Mouse (Mus musculus): Measurements from ENCODE around the gene Cox16. TPM values are rescaled to one million over a fixed set of nuclear protein-coding genes. Genes with fewer than 3 reads are reported as not detected.

The Cox16 gene
- polyA plus RNA-seq, 1 experiment from 2014 or later = 135 TPM

DNA sequence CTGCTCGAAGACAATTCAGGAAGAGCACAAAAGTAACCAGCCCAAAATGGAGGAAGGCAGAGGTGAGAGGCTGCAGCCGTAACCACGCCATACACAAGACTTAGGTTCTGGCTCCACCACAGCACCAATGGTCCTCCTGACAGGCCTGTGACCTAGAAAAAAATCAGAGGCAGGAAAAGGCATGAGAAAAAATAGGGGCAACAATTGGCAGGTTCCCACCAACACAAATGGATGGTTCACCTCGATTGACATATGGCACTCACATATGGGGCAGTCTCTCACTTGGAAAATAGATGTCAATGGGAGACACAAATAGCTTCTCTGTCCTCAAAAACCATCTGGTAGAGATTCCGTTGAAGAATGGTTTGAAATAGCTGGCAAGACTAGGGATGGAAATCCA, 169.0 kb downstream of the Cox16 start:
- DNase-seq (ENCODE audit: low spot score) (no peak), ATAC-seq (replicated peaks; ENCODE audit: low FRiP score) (no peak)
- H3K4me2 ChIP-seq = no peak overlapping the region
- no peak overlapping the region for H3K4me3 ChIP-seq (ENCODE audit: low read depth, low read length)
- H3K27me3 ChIP-seq (replicated peaks; ENCODE audit: control insufficient read depth, insufficient read depth, low read length) = no peaks in the 10 kb centered on the region
- WGBS = 84% methylated on average over 5 of the region's 5 CpGs
- no peak overlapping the region for H3K27ac ChIP-seq (ENCODE audit: low read depth, low read length)
- no peaks in the 10 kb centered on the region for H3K9me3 ChIP-seq (ENCODE audit: control insufficient read depth, low read length)
- no peaks in the 10 kb centered on the region for H3K36me3 ChIP-seq (ENCODE audit: control insufficient read depth, insufficient read depth, low read length)
- H3K4me1 ChIP-seq (replicated peaks; ENCODE audit: control insufficient read depth, insufficient read depth, low read length) = no peaks in the 10 kb centered on the region
- H3K9ac ChIP-seq (ENCODE audit: low read depth, low read length) = no peak overlapping the region

Other genes starting within 250 kb of the Cox16 start
- gene Slc8a3, start 151.9 kb downstream of the Cox16 start, polyA plus RNA-seq (2014; fragmentation: Nextera tagmentation; extraction: Ambion mirVana) = 0.13 and 0.30 TPM in 2 replicates
- 0.34 and 0.42 TPM in 2 replicates for gene Gm4787, start 105.7 kb downstream of the Cox16 start, polyA plus RNA-seq (2014; fragmentation: Nextera tagmentation; extraction: Ambion mirVana)
- gene Adam4, start 63.2 kb downstream of the Cox16 start, polyA plus RNA-seq (2014; fragmentation: Nextera tagmentation; extraction: Ambion mirVana) = 0.42 and 0.82 TPM in 2 replicates
- 25.8 and 31.6 TPM in 2 replicates for gene Gm20498, start 47.8 kb upstream of the Cox16 start, polyA plus RNA-seq (2014; fragmentation: Nextera tagmentation; extraction: Ambion mirVana)
- gene Synj2bp, start 47.8 kb upstream of the Cox16 start, polyA plus RNA-seq (2014; fragmentation: Nextera tagmentation; extraction: Ambion mirVana) = 33.8 and 33.9 TPM in 2 replicates
- gene Adam21, start 83.3 kb upstream of the Cox16 start, polyA plus RNA-seq (2014; fragmentation: Nextera tagmentation; extraction: Ambion mirVana) = 0.10 and 0.12 TPM in 2 replicates
- gene Med6, start 109.9 kb upstream of the Cox16 start, polyA plus RNA-seq (2014; fragmentation: Nextera tagmentation; extraction: Ambion mirVana) = 71.6 and 73.8 TPM in 2 replicates
- gene Ttc9, start 146.1 kb upstream of the Cox16 start, polyA plus RNA-seq (2014; fragmentation: Nextera tagmentation; extraction: Ambion mirVana) = 0.56 and 0.58 TPM in 2 replicates

All from liver, embryonic 11.5 days (tissue).